Mouse (Mus musculus) monocyte, adult 5-6 weeks (primary cell): Measurements from ENCODE around the gene Eif2d. TPM values are rescaled to one million over a fixed set of nuclear protein-coding genes. Genes with fewer than 3 reads are reported as not detected.

Experiments
- ATAC-seq: fragments of 153-309, 156-312 bp; replicated peaks from 2 replicates; pipeline ENCODE4 v1.8.0; 2017; ENCODE audit warnings: mild to moderate bottlenecking; ENCODE audit not compliant: low TSS enrichment, insufficient number of reproducible peaks, severe bottlenecking, poor library complexity, low FRiP score
- total RNA-seq: library from RNA; stranded (forward); fragments of 200-1000, 200-491, 200-594 nt; gene quantifications from 3 replicates; pipeline ENCODE4 v1.2.3, GENCODE M21; 2017

Gene Eif2d
- total RNA-seq = 4.0 to 11.8 TPM (median 9.0 TPM) in 3 replicates

DNA sequence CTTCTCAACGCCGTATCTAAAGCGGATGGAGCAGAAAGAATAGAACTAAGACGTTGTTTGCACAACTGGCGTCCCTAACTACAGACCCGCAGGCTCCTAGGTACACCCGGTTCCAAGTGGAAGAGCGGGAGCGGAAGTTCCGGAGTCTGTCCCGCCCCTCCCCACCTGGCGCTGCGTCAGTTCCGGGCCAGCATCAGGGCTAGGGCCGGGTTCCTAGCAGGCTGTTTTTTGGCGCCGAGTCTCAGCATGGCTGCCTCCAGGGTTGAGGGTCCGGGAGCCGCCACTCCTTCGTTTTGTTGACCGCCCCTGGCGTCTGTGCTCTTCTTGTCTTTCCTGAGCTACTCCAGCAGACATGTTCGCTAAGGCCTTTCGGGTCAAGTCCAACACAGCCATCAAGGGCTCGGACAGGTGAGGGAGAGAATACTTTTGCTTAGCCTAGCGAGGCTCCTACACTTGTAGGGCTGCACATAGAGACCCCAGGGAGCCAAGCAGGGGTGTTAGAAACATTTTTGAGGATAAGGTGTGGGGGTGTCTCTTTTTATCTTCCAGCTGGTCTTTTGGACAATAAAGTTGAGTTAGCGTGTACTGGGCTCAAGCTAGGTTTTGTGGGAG lies at the start of gene Eif2d:
Gene Eif2d, plus strand, starts transcription at position 164 of the 612 bp plus-strand sequence.
- ATAC-seq = peak; percentile 83

- peak; percentile 80 for ATAC-seq
Observed at GRCm38 (mm10) chr1:131103776-131104424, 49.1 kb upstream of the Eif2d start.

DNA sequence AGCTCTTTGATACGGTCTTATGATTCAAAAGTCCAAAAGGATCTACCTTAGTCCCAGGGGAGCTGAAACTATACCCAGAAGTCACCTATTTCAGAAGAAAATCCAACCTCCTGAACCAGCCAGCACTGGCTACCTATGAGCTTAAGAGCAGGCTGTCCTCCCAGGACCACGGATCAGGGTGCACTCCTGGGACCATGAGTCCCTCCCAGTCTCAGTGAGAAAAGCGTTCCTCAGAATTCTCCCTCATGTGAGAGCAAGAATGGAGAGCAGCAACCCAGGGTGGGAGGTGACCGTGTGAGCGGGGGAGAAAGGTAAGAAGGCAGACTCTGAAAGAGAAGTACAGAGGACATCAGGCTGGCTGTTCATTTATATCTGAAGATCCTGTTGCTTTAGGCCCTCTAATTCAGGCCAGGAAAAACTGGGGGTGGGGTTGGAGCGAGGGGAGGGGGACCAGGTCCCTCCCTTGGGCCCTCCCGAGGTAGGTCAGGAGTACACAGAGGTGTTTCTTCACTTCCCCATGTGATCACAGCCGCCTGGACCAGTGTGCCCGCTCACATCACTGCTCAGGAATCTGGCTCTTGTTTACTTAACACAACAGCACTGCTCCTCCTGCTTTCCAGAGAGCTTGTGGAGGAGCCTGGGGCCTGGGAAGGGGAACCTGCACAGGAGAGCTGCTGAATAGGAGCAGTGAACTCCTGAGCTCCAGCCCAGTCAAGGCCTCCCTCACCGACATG lies 45.2 kb upstream of the Eif2d start:
- ATAC-seq = no peak

- ATAC-seq = peak; percentile 83
Observed at GRCm38 (mm10) chr1:131110525-131111106, 42.4 kb upstream of the Eif2d start.

GRCm38 (mm10) chr1:131112576-131112975 lies 40.4 kb upstream of the Eif2d start:
- no peak for ATAC-seq

GRCm38 (mm10) chr1:131115932-131116331 lies 37.0 kb upstream of the Eif2d start:
- peak; percentile 72 for ATAC-seq

GRCm38 (mm10) chr1:131116430-131117011 lies 36.5 kb upstream of the Eif2d start:
- no peak for ATAC-seq

DNA sequence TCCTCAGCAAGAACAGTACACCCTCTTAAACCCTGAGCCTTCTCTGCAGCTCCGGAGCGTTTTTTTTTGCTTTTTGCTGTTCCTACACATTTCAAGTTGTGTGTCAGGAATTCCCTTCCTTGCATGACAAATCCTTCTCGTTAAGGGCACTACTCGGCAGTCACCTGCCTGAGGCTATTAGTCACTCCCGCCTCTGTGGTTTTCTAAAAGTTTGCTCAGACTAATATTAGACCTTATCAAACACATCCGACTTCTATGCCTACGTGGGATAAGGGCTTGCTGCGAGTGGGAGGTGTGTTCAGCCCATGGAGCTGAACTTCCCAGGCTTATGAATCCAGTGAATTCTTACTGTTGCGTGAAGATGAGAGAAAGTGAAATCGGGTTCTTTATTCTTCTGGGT lies 34.5 kb upstream of the Eif2d start:
- ATAC-seq = no peak

DNA sequence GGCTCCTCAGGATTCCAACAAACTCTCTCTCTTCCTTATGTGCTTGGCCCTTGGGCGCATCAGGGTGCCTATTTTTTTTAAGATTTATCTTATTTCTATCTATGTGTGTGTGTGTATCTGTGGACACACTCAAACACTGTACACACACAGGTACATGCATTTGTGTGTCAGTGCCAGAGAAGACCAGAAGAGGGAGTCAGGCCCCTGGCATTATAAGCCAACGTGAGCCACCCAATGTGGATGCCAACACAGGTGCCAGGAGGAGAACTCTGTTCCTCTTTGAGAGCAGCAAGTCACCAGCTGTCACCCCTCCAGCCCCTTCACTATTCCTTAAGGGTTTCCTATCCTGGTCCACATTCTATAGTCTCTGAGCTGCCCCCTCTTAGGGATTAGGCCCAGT lies 34.0 kb upstream of the Eif2d start:
- peak; percentile 60 for ATAC-seq

DNA sequence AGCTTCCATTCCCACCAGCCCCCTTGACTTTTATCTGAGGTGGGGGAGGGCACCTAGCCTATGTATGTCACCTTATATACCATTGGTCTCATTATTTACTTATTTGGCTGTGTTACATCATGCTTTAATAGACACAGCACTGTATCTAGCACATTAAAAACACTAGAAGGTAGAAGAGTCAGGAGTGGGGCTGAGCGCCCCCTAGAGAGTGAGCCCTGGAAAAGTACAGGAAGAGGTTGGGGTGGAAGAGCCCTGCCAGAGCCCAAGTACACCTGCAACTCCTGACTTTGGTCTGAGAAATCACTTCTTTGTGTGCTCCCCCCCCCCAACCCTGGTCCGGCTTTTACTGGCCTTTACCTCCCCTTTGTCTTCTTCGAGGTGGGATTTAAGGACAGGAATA lies 31.0 kb upstream of the Eif2d start:
- ATAC-seq = no peak

DNA sequence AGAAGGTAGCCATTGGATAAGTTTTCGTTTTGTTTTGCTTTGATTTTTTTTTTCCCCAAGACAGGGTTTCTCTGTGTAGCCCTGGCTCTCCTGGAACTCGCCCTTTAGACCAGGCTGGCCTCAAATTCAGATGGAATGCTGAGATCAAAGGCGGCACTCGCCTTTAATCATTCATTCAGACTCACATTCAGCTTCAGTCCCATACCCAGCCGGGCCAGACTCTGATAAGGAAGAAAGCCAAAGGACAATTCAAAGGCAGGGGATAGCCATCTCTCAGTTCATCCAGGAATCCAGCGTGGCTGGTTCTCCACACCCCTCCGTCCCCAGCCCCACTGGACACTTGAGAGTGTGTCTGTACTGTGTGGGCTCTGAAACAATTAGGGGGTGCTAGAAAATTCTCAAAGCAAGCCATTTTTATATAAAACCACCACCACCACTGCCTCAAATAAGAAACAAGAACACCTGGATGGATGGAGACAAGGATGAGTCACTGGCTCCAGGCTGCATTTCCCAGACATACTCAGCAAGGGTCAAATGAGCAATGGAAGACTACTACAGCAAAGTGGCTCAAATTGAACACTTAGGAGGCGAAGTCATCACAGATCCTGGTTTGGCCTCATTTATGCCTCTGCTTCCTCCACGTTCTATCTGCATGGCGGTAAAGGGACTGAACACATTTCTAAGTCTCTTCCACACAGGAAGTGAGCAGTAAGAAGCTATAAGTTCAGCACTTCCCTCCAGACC lies 29.3 kb upstream of the Eif2d start:
- no peak for ATAC-seq

- no peak for ATAC-seq
Observed at GRCm38 (mm10) chr1:131125987-131126744, 26.8 kb upstream of the Eif2d start.

- no peak for ATAC-seq
Observed at GRCm38 (mm10) chr1:131134231-131134630, 18.8 kb upstream of the Eif2d start.

DNA sequence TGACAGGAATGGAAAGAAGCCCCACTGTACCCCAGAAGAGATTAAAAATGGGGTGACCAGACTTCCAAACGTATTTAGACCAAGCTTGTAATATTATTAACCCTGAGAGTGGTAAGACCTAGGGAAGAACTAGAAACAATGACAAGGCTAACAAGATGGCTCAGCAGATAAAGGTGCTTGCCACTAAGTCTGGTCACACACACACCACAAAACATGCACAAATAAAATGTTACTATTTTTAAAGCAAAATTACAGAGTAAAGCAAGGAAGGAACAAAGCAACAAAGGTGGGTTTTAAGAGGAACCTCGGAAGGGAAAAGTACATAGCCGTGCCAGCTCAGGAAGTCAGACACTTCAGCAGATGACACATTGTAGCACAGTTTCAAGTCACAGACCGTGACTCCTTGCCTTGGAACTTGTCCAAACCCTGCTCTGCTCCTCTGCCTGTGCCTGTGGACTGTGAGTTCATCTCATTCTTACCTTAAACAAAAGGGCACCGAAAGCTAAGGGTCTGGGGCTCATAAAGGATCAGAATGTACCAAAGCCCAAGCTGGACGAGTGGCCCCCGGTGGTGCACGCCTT lies 17.9 kb upstream of the Eif2d start:
- ATAC-seq = no peak

DNA sequence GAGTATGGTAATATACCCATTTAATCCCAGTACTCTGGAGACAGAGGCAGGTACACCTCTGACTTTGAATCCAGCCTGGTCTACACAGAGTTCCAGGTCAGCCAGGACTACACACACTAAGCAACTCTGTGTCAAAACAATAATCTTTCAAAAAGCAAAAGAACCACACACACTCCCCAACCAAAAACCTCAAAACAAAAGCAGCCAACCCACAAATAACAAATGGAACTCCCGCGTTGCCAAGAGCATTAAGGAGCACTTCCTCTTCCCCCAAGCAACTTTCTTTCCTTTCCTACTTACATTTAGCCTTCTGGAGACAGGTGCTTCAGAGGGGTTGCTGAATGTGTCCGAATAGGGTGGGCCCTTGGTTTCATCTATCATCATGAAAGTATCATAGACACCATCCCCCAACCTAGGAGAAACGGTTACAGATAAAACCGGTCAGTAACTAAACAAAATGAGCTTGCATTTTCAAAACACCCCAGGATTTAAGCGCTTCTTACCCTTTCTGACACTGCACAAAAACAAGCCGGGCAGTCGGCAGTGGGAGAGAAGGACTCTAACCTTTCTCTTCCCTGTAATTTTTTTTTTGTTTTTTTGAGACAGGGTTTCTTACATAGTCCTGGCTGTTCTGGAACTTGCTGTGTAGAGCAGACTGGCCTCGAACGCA lies 16.9 kb upstream of the Eif2d start:
- no peak for ATAC-seq

- no peak for ATAC-seq
Observed at GRCm38 (mm10) chr1:131137111-131137510, 15.9 kb upstream of the Eif2d start.

GRCm38 (mm10) chr1:131137717-131138118 lies 15.3 kb upstream of the Eif2d start:
- ATAC-seq = no peak
